Mouse (Mus musculus) ovary, postnatal 14 days (tissue): Measurements from ENCODE around the gene Htr6.

ENCODE experiments used
- DNase-seq: peaks from one replicate; pipeline ENCODE4 v3.0.0; 2022; ENCODE audit warnings: low spot score

The Htr6 gene

DNA sequence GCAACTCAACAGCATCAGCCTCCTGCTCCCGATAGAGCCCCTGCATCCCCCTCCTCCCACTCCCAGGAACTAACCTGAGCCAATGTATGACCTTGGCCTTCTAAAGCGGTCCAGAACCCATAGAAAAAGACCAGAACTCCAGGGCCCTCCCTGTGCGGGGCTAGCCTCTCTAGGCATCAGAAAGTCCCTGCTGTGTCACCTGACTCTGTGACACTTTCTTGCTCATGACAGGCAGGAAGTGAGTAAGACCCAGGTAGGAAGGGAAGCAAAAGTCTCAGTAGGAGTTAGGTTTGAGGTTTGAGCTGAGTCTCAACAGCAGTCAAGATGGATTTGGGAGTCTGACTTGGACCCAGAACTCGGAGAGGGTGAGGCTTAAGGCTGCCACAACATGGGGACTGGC, 11.6 kb upstream of the Htr6 start:
- no peak for DNase-seq

DNA sequence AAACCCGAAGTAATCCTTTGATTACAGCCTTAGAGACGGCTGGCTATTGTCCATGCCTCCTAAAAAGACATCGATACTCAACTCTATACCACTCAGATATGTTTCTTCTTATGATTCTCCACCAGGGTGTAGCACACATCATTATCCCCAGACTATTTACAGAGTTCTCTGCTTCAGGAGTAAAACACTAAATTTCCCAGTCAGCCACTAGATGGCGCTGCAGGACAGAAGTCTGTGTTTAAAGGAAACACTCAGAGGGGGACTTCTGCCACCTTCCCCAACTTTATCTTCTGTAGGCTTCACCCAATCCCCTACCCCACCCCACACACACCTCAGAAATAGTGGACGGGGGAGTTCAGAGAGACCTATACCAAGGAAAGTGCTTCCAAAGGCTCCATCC, 10.7 kb upstream of the Htr6 start:
- peak; percentile 87 for DNase-seq

DNA sequence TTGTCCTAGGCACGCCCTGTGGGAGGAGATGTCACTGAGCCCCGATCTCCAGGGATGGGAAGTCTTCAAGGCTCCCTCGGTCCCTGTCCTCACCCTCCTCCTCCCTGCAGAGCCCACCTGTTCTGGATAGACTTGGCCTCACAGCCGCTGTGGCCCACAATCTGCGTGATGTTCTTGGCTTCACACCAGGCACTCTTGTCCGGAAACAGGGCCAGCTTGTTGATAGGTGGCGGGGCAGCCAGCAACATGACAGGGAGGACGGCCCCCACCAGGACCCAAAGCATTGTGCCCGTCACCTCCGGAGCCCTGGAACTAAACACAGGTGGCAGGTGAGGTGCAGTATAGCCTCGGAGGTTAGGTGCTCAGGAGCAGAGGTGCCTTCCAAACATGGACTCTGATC, 10.0 kb upstream of the Htr6 start:
- DNase-seq: no peak

DNA sequence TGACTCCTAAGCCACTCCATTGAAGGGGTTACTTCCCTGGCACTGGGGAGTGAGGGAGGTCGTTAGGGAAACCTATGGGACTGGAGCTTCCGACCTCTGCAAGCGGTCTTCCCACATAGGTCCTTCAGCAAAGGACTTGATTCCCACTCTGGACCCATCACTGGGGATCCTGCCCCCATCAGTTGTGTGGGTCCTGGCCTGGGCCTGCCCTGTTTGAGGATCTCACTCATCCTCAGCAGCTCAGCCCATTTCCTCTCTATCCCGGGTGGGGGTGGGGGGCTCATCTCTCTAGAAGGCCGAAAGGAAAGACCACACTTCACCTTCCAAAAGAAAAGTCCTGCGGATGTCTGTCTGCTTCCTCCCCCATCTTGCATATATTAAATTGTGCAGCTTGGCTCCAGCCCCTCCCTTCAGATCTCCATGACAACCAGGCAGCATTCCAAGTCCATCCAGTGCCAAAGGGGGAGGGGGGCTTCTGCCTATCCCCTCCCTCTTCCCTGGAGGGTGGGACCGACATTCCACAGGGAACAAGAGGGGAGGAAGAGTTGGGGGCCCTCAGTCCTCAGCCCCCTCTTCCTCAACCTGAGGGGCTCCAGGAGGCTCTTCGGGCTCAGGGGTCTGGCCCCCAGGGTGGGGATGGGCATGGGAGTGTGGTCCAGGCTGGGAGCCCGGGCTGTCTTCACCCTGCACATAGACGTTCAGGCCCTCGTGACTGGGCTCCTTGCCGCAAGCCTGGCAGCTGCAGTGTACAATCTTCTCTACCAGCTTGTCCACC, 7.6 kb upstream of the Htr6 start:
- no peak for DNase-seq

GRCm38 (mm10) chr4:139081270-139081931, 6.0 kb upstream of the Htr6 start:
- DNase-seq: no peak

GRCm38 (mm10) chr4:139080259-139080658, 4.9 kb upstream of the Htr6 start:
- no peak for DNase-seq

GRCm38 (mm10) chr4:139079439-139079838, 4.1 kb upstream of the Htr6 start:
- DNase-seq: no peak

GRCm38 (mm10) chr4:139078726-139079125, 3.4 kb upstream of the Htr6 start:
- DNase-seq: no peak

GRCm38 (mm10) chr4:139078313-139078712, 2.9 kb upstream of the Htr6 start:
- no peak for DNase-seq

DNA sequence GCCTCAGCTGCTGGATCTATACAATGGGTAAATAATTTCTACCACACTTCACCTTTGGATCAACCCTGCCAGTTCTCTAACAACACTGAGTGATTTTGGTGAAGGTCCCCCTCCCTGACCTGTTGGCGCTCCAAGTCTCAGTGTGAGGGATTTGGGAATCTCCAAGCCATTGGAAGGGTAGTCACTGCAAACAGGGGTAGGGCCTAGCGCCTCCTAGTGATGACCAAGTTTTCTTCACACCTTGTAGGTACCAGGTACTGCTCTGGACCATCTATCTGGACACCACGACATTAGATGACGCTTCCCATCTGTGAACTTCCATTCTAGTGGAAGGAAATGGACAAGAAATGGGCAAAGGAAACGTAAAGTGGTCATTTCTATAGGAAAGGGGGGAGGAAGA, 545 bp upstream of the Htr6 start:
- DNase-seq: no peak

DNA sequence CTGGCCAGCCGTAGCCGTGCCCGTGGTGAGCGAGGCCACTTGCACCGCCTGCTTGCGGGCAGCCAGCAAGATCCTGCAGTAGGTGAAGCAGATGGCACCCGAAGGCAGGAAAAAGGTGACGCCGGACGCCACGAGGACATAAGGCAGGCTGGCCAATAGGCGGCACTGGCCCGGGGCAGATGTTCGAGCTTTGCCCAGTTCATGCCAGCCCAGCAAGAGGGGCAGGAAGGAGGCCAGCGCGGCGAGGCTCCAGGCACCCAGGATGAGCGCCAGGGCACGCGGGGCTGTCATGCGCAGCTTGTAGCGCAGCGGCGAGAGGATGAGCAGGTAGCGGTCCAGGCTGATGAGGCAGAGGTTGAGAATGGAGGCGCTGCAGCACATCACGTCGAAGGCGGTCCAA, 1.3 kb downstream of the Htr6 start:
- DNase-seq: no peak

DNA sequence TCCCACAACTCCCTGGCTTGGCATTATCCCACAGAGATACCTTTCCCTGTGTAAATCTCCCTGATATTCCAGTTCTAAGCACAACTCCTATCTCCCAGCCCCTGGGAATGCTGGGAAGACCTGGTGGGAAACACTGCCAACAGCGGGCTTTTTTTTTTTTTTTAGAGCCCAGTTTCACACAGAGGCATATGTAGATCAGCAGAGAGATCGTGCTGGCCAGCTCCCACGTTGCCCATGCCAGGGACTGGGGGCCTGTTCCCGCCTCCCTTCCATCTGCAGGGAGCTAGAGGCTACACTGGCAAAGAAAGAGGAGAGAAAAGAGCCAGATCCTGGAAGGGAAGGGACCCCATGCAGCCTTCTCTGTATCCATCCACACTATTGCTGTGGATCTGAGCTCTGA, 7.1 kb downstream of the Htr6 start:
- DNase-seq: no peak

GRCm38 (mm10) chr4:139064831-139065230, 10.5 kb downstream of the Htr6 start:
- DNase-seq: no peak

DNA sequence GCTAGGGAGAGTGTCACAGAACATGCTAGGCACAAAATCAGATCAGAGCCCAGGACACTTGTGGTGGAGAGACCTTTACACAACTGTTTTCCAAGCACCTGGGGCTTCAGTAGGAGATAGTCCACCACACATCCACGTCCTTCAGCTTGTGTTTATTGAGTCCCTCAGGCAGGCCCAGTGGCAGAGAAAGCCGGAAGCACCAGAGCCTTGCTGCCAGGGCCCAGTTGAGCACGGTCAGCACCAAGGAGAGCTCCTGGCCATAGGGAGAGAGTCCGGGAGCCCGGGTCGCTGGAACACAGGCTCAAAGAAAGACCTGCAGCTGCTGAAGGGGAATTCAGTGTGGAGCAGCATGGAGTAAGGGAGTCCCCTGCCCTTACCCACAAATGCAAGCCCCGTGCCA, 15.8 kb downstream of the Htr6 start:
- peak; percentile 55 for DNase-seq

DNA sequence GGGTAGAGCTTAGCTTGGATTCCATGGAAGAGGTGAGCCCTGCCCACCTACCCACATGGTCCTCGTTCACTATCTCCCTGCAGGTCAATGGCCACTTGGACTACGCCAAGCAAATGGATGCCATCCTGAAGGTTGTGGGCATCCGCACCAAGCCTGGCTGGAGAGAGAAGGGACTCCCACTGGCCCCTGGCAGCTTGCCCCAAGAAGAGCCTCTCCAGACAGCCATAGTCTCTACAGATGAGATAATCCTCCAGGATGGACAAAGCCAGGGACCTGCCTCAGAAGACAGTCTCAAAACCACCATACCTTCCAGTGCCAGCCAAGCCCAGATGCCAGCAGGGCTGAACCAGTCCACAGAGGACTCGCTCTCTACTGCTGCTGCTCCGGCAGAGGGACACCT, 17.3 kb downstream of the Htr6 start:
- no peak for DNase-seq

GRCm38 (mm10) chr4:139057291-139057690, 18.1 kb downstream of the Htr6 start:
- no peak for DNase-seq

DNA sequence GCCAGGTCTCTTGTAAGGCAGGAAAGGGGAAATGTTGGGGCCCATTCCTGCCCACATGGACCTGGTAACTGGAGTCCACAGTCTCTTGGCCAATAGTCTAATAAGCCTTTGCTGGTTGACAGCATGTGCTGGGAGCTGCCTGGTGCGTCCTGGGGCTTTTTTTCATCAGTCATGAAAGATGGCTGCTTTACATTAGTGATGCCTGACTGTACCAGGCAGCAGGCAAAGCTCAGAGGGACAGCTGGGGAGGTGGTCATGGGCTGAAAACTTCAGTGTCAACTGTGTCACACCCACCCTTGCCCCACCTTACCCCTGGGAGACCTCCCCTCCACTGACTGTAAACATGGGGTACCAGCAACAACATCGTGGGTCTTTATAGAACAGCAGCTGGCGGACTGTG, 19.6 kb downstream of the Htr6 start:
- no peak for DNase-seq

- DNase-seq: no peak
These were observed 20.0 kb downstream of the Htr6 start for GRCm38 (mm10) chr4:139055336-139055735.

DNA sequence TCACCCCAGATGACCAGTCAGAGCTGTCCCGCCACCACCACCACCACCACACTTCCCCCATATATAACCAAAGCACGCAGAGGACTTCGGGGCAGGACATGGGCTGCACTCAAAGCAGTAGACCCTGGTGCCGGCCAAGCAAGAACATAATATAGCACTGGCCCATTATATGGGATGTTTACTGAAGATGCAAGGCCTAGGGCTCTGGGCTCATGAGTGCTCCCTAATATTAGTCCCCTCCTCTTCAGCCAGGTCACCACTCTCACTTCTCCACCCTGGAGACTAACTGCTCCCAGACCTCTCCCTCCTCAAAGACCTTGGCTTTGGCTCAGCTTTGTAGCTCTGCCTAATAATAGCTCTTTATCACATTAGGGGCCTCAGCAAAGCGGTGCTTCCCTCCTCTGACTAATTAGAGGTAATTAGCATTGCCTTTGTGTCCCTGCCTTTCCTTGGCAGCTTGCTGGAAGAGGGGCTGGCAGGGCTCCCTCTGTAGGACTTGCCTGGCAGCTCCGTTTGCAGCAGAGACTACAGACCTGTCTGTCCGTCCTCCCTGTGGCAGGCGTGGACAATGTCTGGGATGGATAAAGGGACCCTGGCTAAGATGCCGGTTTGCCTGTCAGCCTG, 21.0 kb downstream of the Htr6 start:
- DNase-seq: no peak

DNA sequence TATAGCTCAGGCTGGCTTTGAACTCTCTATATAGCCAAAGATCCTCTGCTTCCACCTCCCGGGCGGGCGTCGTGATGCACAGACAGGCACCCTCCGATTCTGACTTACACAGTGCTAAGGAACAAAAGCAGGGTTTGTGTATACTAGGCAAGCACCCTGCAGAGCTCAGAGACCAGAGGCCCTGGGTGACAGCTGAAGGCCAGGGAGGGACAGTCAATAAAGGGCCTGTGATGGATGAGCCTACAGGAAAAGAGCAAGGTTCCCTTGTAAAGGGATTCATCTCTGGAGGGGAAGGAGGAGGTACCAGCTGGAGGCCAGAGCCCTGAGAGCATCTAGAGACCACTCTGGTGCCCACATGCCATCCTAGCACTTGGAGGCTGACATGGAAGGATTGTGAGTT, 22.0 kb downstream of the Htr6 start:
- DNase-seq: no peak

DNA sequence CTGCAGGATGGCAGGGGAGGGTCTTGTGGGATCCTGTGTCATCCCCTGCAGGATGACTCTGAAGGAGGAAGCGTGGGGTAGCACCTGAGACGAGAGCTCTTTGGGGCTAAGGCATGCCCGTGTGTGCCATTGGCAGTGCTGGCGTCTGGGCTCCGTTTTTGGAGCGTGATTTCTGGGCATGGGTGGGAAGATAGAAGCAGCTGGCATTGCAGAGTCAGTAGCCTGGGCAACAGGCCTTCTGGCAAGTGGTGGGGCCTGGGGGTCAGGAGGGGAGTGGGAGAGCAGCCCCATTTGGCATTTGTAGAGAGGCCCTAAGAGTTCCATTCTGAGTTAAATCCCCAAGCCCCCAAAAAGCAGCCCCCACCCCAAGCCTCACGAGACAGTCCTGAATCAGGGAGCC, 22.6 kb downstream of the Htr6 start:
- no peak for DNase-seq

- no peak for DNase-seq
These were observed 26.9 kb downstream of the Htr6 start for GRCm38 (mm10) chr4:139048518-139048917.

GRCm38 (mm10) chr4:139046354-139046753, 29.0 kb downstream of the Htr6 start:
- no peak for DNase-seq
